Mouse (Mus musculus) heart, embryonic 16.5 days (tissue): ENCODE measurements around the gene Nxph4. TPM values are rescaled to one million over a fixed set of nuclear protein-coding genes. Genes with fewer than 3 reads are reported as not detected.

ENCODE experiments used
- polyA plus RNA-seq: library from polyadenylated mRNA; unstranded; fragments of >200 nt; fragmentation: Nextera tagmentation; extraction: Ambion mirVana; gene quantifications from 2 replicates; pipeline ENCODE4 v1.2.1, GENCODE M21; 2015

The Nxph4 gene
- polyA plus RNA-seq, 1 experiment from 2014 or later, result 1.4 TPM

Other genes with a start within 250 kb of the Nxph4 start
- 11.4 and 11.7 TPM in 2 replicates for gene Mbd6, start 245.5 kb downstream of the Nxph4 start, polyA plus RNA-seq
- 80.4 and 81.2 TPM in 2 replicates for gene Mars, start 222.8 kb downstream of the Nxph4 start, polyA plus RNA-seq
- gene Arhgap9, start 212.6 kb downstream of the Nxph4 start, polyA plus RNA-seq, result 7.5 and 15.9 TPM in 2 replicates
- 0.91 and 1.4 TPM in 2 replicates for gene Gli1, start 192.6 kb downstream of the Nxph4 start, polyA plus RNA-seq
- 0.04 TPM in 1 of 2 replicates, not detected in the other for gene Inhbe, start 180.1 kb downstream of the Nxph4 start, polyA plus RNA-seq
- gene Inhbc, start 164.1 kb downstream of the Nxph4 start, polyA plus RNA-seq, result not detected in 2 replicates
- 22.6 and 29.9 TPM in 2 replicates for gene R3hdm2, start 154.2 kb downstream of the Nxph4 start, polyA plus RNA-seq
- 0.46 and 0.84 TPM in 2 replicates for gene Stac3, start 32.9 kb downstream of the Nxph4 start, polyA plus RNA-seq
- 59.8 and 72.0 TPM in 2 replicates for gene Ndufa4l2, start 19.6 kb downstream of the Nxph4 start, polyA plus RNA-seq
- 127 and 132 TPM in 2 replicates for gene Shmt2, start 12.1 kb downstream of the Nxph4 start, polyA plus RNA-seq
- gene Lrp1, start 86.6 kb upstream of the Nxph4 start, polyA plus RNA-seq, result 33.4 and 34.4 TPM in 2 replicates
- 36.1 and 36.7 TPM in 2 replicates for gene Stat6, start 108.4 kb upstream of the Nxph4 start, polyA plus RNA-seq
- gene Nemp1, start 132.3 kb upstream of the Nxph4 start, polyA plus RNA-seq, result 8.3 and 8.7 TPM in 2 replicates
- 10.9 and 12.7 TPM in 2 replicates for gene Nab2, start 134.0 kb upstream of the Nxph4 start, polyA plus RNA-seq
- 0.21 and 1.8 TPM in 2 replicates for gene Myo1a, start 170.6 kb upstream of the Nxph4 start, polyA plus RNA-seq
- 0.74 TPM in 1 of 2 replicates, not detected in the other for gene Tac2, start 189.9 kb upstream of the Nxph4 start, polyA plus RNA-seq
- 1.4 and 1.6 TPM in 2 replicates for gene Zbtb39, start 205.0 kb upstream of the Nxph4 start, polyA plus RNA-seq
- gene Gpr182, start 217.2 kb upstream of the Nxph4 start, polyA plus RNA-seq, result 16.1 and 19.0 TPM in 2 replicates
- not detected in 2 replicates for gene Rdh1, start 225.2 kb upstream of the Nxph4 start, polyA plus RNA-seq
- gene Rdh16f1, start 225.2 kb upstream of the Nxph4 start, polyA plus RNA-seq, result not detected in 2 replicates
- 0.09 and 0.24 TPM in 2 replicates for gene Rdh9, start 241.8 kb upstream of the Nxph4 start, polyA plus RNA-seq